Mouse (Mus musculus): Measurements from ENCODE around the gene Gpx4.

- TF ChIP-seq POLR2A (IDR thresholded peaks at IDR 0.05; ENCODE audit: control insufficient read depth, extremely low read depth, insufficient read depth, low read length, poor library complexity) (no peak), CTCF (IDR thresholded peaks at IDR 0.05; ENCODE audit: borderline replicate concordance, control insufficient read depth, extremely low read depth, insufficient read depth, low read length, poor library complexity) (no peak)
These were observed 14.0 kb upstream of the Gpx4 start for GRCm38 (mm10) chr10:80032799-80033480.
